In the genomic region with DNA sequence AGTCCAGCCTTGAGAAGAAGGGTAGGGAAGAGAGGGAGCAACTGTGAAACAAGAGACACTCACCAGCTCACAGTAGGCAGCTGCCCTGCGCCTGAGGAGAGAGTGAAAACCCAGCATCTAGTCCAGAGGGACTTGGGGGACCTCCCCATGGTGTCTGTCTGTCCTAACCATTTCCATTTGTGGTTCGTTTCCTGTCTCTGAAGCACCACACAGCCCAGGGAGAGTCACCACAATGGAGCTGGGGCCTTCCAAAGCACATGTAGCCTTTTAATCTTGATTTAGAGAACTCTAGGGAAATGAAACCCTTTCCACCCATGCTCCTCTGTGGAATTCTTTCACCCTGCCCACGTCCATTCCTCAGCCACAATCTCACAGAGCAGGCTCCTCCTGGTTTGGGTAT, we compare ENCODE assay signal across 28 mouse cellular contexts.
"Had no signal": no experiment of that assay in that cellular context is flagged by ENCODE, and none has a peak within 500 bp of the region (broad histone marks: within the 10 kb centered on the region; RNA-seq: fewer than 3 reads in every experiment).

No protein-coding gene starts in this region.

- H3K27ac ChIP-seq: limb, embryonic 10.5 days; limb, embryonic 12.5 days; limb, embryonic 13.5 days; liver, embryonic 12.5 days; liver, embryonic 13.5 days; liver, embryonic 14.5 days; liver, embryonic 15.5 days; macrophage; midbrain, embryonic 10.5 days; midbrain, embryonic 12.5 days; midbrain, embryonic 13.5 days; midbrain, embryonic 15.5 days had no signal

- H3K9me3 ChIP-seq: limb, embryonic 10.5 days; limb, embryonic 12.5 days; limb, embryonic 13.5 days; limb, embryonic 15.5 days; liver, embryonic 12.5 days; liver, embryonic 13.5 days; liver, embryonic 15.5 days; lung, embryonic 15.5 days; midbrain, embryonic 10.5 days; midbrain, embryonic 12.5 days; midbrain, embryonic 13.5 days; midbrain, embryonic 15.5 days had no signal

- H3K4me3 ChIP-seq: limb, embryonic 10.5 days; limb, embryonic 12.5 days; limb, embryonic 13.5 days; limb, embryonic 15.5 days; liver, embryonic 12.5 days; liver, embryonic 13.5 days; liver, embryonic 15.5 days; lung, embryonic 15.5 days; megakaryocyte, embryonic 14.5 days; midbrain, embryonic 10.5 days; midbrain, embryonic 12.5 days; midbrain, embryonic 13.5 days; midbrain, embryonic 15.5 days; myocyte had no signal

- H3K4me1 ChIP-seq: limb, embryonic 10.5 days; limb, embryonic 12.5 days; limb, embryonic 13.5 days; liver, embryonic 12.5 days; liver, embryonic 13.5 days; liver, embryonic 15.5 days; megakaryocyte, embryonic 14.5 days; midbrain, embryonic 10.5 days; midbrain, embryonic 12.5 days; midbrain, embryonic 13.5 days; midbrain, embryonic 15.5 days had no signal

- H3K4me2 ChIP-seq: limb, embryonic 12.5 days; limb, embryonic 13.5 days; limb, embryonic 15.5 days; liver, embryonic 11.5 days; liver, embryonic 12.5 days; liver, embryonic 13.5 days; liver, embryonic 15.5 days; lung, embryonic 14.5 days; lung, embryonic 15.5 days; midbrain, embryonic 11.5 days; midbrain, embryonic 12.5 days; midbrain, embryonic 13.5 days; midbrain, embryonic 15.5 days had no signal

- H3K27me3 ChIP-seq: limb, embryonic 12.5 days; limb, embryonic 13.5 days; limb, embryonic 15.5 days; liver, embryonic 12.5 days; liver, embryonic 13.5 days; liver, embryonic 15.5 days; lung, embryonic 15.5 days; megakaryocyte, embryonic 14.5 days; midbrain, embryonic 12.5 days; midbrain, embryonic 13.5 days; midbrain, embryonic 15.5 days had no signal

- DNase-seq: left cerebral cortex, postnatal 4 days; liver; liver, embryonic 13.5 days; liver, postnatal 0 days; lung, adult 18-20 months; lung, adult 2 months; lung, embryonic 14.5 days; lung, postnatal 10 days; lung, postnatal 14 days; lung, postnatal 36 days; midbrain, embryonic 14.5 days had no signal

- H3K9ac ChIP-seq: limb, embryonic 12.5 days; limb, embryonic 13.5 days; limb, embryonic 15.5 days; liver, embryonic 12.5 days; liver, embryonic 13.5 days; liver, embryonic 14.5 days; liver, embryonic 15.5 days; liver, postnatal 0 days; lung, embryonic 14.5 days; lung, embryonic 15.5 days; midbrain, embryonic 12.5 days; midbrain, embryonic 13.5 days; midbrain, embryonic 15.5 days had no signal

- H3K36me3 ChIP-seq: liver, embryonic 12.5 days; liver, embryonic 13.5 days; liver, embryonic 15.5 days; midbrain, embryonic 10.5 days; midbrain, embryonic 12.5 days; midbrain, embryonic 13.5 days; midbrain, embryonic 15.5 days had no signal
